Mouse (Mus musculus): ENCODE data around the gene Otulin.

The Otulin gene

DNA sequence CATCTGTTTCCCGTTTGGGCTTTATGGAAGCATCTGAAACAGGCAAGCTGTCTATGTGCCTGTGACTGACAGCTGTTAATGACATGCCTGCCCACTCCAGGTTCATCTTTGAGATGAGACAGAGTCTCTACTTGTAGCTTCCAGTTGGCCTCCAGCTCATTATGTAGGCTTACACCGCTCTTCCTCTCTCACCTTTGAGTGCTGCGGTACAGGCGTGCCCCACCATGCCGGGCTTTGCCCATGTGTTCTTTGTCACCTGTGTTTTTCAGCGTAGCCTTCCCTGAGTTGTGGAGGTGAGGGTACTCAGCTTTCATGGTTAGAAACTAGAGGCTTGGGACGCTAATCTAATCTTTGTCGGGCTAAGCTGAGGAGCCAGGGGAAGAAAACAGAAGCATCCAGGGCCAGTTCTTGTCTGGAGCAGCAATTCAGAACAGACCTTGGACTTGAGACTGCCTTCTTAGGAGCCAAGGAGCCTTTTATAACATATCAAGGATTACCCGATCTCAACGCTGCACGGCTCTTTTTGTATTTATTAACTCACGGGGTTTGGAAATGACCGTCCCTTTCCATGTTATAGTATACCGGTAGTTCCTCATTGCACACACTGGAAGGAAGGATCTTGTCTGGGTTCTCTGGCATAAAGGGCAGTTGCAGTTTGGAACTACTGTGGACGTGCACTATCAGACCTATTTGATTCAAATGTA lies 123.4 kb downstream of the Otulin start:
- in situ Hi-C loops (cut with MboI, MseI) = no loop called here

DNA sequence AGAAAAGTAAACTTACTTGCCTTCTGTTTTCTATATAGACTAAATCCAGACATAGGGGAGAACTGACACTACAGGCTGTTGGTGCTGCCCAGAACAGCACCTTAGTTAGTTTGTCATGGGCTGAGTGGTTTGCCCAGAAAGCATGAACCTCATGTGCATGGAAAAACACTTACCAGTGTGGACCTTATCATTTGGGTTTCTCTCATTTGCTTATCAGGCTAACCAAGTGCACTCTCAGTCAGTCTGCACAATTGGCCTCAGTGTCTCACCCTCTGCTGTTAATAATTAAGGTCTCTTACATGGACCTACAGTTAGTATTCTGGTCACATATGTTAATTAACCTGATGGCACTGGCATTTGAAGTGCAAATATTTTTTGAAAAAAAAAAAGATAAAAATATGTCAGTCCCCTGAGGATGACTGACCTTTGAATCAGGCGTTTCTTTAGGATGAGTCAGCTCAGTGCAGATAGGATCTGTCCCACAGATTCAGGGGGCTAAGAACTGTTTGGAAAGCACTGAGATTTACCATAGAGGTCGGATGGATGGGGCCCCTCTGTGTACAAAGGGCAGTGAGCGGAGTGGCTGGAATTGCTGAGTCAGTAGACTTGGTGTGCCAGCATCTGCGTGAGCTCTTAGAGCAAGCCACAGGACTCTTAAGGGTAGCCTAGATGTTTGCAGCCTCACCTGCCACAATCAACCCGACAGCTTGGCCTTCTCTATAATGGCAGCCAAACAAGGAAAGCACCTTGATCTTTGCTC lies 124.2 kb downstream of the Otulin start:
- in situ Hi-C loops (cut with MboI, MseI) = no loop called here

DNA sequence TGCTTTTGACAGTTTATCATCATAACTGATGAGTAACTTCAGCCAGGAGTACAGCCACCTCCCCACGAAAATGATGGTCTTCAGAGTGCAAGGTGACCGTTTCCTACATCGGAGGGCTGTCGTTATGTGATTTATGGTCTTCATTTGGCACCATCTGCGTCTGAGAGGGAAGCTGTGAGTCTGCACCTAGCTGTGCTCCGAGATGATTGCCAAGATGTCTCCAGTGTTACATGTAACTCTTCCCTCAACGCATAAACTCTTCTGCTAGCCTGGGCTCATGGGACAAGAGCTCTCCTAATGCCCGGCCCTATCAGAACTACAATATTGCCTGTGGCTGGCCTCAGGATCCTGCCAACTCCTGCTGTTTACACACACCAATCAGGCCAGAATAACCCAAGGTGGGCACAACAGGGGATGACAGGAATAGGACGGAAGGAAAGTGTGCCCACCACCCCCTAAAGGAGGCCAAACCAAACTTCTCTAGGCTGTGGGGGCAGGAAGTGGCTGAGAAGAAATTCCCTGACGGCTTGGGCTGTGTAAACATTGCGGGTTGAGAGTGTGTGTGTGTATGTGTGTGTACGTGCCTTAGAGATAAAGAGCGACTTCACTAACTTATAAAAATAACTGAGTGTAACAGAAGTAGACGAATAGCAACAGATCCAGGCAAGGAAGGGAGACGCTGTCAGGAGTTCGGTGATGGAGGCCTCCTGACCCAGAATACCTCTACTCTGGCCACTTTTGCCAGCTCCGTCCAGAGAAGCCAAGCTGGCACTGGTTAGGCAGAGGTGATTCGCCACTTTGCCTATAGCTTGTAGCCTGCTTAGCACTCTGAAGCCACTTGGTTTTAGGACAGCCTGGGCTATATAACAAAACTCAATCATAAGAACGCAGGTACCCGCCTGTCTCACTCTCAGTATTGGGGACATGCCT lies 126.4 kb downstream of the Otulin start:
- in situ Hi-C loops (cut with MboI, MseI) = no loop called here

DNA sequence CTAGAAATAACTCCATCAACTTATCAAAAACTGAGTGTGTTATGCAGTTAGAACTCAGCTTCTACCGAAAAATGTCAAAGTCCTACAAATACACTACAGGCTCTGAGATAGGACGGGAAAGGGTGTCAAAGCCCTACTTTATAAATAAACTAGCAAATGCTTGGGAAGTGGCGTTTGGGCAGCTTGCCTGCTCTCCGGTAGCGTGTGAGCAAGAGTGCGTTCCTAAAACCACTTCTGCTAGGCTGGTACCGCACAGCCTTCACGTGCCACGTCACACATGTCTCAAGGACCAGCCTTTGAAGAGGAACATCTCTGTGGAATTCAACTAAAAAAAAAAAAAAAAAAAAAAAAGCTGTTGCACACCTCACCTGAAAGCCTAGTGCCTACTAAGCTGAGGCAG lies 127.3 kb downstream of the Otulin start:
- in situ Hi-C loops (cut with MboI, MseI) = no loop called here

DNA sequence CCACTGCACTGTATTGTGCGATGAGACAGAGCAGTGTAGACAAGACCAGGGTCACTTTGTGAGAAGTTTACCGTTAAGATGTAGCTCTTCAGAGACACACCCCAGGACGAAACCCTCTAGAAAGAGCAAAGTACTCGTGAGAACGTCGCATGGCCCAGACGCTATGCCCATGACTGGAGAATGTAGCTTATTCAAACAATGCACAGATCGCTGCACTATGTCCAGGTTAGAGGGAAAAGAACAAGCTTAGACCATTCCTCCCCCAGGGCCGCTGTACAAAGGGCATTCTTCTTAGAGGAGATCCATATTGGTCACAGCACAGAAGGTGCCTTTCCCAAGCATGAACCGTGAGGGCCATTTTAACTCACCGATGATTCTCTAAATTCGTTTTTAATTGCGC lies 128.2 kb downstream of the Otulin start:
- in situ Hi-C loops (cut with MboI, MseI) = no loop called here

DNA sequence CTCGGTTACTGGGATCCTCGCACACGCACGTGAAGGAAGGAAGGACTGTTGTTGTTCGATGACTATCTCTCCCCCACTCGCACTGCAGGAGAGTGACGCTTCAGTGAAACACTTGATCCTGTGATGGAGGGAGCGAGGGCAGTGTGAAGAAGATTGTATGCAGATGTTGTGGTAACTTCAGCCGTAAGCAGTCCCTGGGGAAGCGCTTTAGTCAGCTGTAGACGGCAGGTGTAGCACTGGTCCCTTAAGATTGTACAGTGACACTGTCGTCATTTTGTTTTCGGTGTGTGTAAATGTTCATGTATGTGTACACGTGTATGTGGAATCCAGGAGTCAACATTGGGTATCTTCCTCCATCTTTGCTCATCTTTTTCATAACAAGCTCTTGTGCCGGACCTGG lies 130.1 kb downstream of the Otulin start:
- in situ Hi-C loops (cut with MboI, MseI) = no loop called here

DNA sequence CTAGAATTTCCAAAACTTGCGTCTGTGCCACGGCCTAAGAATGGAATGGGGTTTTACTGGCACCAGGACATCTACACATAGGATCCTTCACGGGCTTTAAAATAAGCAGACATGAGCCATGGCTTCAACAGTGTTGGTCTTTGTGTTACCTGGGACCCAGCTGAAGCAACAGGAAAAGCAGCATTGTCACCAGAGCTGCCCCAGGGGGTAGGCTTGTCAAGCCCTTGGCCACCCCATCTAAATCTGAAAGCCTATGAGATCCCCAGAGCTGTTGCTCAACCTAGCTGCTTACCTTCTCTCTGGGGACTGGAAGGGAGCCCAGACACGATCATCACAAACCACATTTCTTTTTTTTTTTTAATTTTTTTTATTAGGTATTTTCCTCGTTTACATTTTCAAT lies 132.4 kb downstream of the Otulin start:
- in situ Hi-C loops (cut with MboI, MseI) = no loop called here

DNA sequence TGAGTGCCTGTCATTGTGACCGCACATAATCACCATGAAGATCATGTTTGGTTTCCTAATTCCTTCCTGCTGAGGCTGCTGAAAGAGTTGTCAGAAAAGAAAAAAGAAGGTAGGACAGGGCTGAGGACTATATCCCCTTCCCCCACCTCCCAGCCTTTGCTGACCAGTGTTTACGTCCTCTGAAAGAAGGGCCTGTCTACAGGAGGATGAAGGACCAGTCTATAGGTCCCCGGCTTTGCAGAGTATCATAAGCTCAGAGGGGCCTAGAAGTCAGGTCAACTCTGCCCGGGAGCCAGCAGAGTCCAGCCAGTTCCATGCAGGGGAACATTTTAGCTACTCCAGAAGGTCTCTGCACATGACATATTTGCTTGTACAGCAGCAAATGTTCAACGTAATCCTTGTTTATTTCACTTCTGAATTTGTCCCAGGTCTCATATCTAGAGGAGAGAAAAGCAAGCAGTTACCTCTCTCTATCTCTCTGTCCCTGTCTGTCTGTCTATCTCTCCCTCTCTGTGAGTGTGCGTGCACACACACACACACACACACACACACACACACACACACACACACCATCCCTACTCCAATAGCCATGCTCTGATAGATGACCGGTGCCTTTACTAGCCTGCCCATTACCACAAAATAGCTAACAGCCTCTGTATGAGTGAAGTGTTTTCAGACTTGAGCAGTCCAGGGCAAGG lies 133.0 kb downstream of the Otulin start:
- in situ Hi-C loops (cut with MboI, MseI) = no loop called here

DNA sequence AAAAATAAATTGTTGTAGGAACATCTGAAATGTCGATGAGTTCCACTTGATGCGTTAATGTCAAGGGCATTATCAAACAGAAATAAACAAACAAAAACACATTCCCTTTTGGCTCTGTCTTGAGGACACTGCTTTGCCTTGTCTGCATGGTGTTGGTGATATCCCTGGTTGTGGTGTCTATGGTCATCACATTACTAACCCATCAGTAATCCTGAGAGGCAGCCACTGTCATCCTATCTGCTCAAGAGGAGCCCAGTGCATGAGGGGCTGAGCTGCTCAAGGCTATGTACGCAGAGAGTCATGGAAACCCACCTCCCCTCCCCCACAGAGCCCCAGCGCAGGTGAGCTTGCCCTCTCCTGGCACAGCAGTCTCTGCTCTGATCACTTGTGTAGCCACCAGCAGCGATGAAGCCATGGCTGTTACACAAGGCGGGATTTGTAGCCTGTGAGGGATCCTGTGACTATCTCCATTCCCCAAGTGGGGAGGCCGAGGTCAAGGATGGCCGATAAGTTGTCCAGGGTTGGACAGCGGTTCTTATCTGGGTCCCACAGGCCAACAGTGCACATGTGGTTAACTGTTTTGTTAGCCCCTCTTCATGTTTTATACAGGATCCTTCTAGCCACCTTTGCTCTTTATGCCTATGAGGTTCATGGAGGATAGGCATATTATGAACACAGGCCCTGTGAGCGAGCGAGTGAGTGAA lies 133.7 kb downstream of the Otulin start:
- in situ Hi-C loops (cut with MboI, MseI) = no loop called here

DNA sequence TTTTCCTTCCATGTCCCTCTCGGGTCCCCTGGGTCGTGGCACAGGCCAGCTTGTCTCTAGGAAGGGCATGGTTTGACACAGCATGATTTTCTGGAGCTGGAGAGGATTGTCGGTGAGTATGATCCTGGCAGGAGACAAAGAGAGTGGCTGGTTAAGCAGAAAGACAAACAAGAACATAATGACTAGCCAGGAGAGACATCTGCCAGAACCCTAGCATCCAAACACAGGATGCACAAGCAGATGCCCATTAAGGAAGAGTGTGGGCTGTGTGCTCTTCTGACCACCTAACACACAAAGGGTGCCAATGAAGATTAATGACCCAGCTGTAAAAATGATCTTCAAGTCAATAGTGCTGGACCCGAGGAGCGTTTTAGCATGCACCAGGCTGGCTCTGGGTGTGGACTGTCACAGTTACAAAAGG lies 134.5 kb downstream of the Otulin start:
- in situ Hi-C loops (cut with MboI, MseI) = no loop called here

DNA sequence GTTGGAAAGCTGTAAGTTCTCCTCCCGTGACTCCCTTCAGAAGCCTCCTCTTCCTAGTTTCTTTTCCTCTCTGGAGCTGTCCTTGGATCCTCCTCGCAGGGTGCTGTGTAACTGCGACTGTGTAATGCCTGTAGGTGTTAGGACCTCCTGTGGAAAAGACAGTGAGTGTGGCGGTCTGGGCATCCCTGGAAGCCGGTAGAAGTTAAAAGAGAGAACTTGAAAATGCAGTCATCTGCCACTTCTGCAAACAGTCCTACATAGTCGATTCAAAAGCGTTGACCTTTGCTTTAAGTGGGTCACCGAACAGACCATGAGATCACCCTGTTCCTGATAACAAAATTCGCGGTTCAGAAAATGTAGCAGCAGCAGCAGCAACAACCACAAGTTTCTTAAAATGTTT lies 137.0 kb downstream of the Otulin start:
- in situ Hi-C loops (cut with MboI, MseI) = no loop called here

DNA sequence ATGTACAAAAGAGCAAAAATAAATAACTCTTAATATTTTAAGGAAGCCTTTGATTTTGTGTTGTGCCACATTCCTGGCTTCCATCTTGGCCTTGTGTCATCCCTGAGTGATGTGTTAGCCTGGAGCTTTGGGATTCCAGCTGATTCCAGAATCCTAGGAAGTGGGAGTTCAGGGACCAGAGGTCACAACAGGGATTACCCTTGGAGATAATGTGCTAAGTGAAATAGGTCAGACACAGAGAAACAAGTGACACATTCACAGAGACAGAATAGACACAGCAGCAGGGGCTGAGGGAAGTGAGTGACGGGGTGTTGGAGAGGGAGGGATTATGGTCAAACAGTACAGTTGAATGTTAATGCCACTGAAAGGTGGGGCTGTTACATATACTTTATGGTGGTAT lies 137.8 kb downstream of the Otulin start:
- in situ Hi-C loops (cut with MboI, MseI) = no loop called here

Data from regulatory T cell (primary cell).